Mouse (Mus musculus) Muller cell, postnatal 12 days (primary cell): Measurements from ENCODE around the gene Sgms1.

Source experiments
- DNase-seq: peaks from one replicate; pipeline ENCODE4 v3.0.0-alpha.2; 2015; ENCODE audit errors: inconsistent ontology term

Gene Sgms1

GRCm38 (mm10) chr19:32243246-32243645, 146.3 kb downstream of the Sgms1 start:
- peak; percentile 87 for DNase-seq

- DNase-seq: peak; percentile 63
Observed at GRCm38 (mm10) chr19:32242153-32242552, 147.4 kb downstream of the Sgms1 start.

- DNase-seq: no peak
Observed at GRCm38 (mm10) chr19:32240417-32240990, 149.0 kb downstream of the Sgms1 start.

GRCm38 (mm10) chr19:32239925-32240324, 149.6 kb downstream of the Sgms1 start:
- DNase-seq: no peak

- DNase-seq: no peak
Observed at GRCm38 (mm10) chr19:32239459-32239792, 150.1 kb downstream of the Sgms1 start.

GRCm38 (mm10) chr19:32238722-32239458, 150.6 kb downstream of the Sgms1 start:
- DNase-seq: no peak

- no peak for DNase-seq
Observed at GRCm38 (mm10) chr19:32237685-32238084, 151.8 kb downstream of the Sgms1 start.

GRCm38 (mm10) chr19:32237173-32237583, 152.3 kb downstream of the Sgms1 start:
- DNase-seq: no peak

- DNase-seq: no peak
Observed at GRCm38 (mm10) chr19:32234717-32235434, 154.6 kb downstream of the Sgms1 start.

GRCm38 (mm10) chr19:32231292-32231691, 158.2 kb downstream of the Sgms1 start:
- DNase-seq: no peak

- DNase-seq: no peak
Observed at GRCm38 (mm10) chr19:32230798-32231197, 158.7 kb downstream of the Sgms1 start.

- DNase-seq: no peak
Observed at GRCm38 (mm10) chr19:32230301-32230700, 159.2 kb downstream of the Sgms1 start.

GRCm38 (mm10) chr19:32229776-32230175, 159.7 kb downstream of the Sgms1 start:
- no peak for DNase-seq

- DNase-seq: no peak
Observed at GRCm38 (mm10) chr19:32227175-32227574, 162.3 kb downstream of the Sgms1 start.

GRCm38 (mm10) chr19:32225097-32225490, 164.4 kb downstream of the Sgms1 start:
- no peak for DNase-seq

GRCm38 (mm10) chr19:32224318-32225096, 165.0 kb downstream of the Sgms1 start:
- no peak for DNase-seq

GRCm38 (mm10) chr19:32223751-32224174, 165.8 kb downstream of the Sgms1 start:
- no peak for DNase-seq

GRCm38 (mm10) chr19:32222083-32222482, 167.4 kb downstream of the Sgms1 start:
- DNase-seq: no peak

GRCm38 (mm10) chr19:32220991-32221390, 168.5 kb downstream of the Sgms1 start:
- no peak for DNase-seq

- no peak for DNase-seq
Observed at GRCm38 (mm10) chr19:32216710-32217109, 172.8 kb downstream of the Sgms1 start.

- no peak for DNase-seq
Observed at GRCm38 (mm10) chr19:32214905-32215806, 174.4 kb downstream of the Sgms1 start.
